ENCODE assay signal across 7 mouse cellular contexts in the genomic region with DNA sequence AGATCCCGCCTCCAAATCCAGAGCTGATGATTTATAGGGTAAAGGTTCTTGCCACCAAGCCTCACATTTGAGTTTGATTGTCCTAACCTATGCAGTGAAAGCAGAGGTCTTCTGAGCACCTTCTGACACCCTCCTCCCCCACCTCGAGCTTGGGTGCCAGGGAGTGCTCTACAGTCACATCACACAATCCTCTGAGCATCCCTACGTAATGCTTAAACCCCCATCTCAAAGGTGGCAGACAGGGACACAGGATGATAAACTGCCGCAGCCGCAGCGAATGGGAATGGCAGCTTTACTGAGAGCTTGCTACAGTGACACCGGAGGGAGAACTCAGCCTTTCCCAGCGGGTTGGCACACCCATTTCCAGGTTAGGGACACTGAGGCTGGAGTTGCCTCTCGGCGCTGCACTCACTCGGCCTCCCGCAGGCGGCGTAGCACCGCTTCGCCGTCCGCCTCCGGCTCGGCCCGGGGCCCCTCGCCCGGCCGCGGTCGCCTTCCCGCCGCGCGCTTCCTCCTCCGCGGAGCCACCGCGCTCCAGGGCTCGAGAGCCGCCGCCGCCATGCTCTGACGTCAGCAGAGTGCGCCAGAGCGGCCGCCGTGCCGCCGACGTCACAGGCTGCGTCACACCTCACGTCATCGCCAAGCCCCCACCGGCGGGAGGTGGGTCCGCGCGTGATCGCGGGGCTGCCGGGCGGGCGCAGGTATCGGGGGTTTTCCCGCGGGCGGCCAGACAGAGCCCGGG. TPM values are rescaled to one million over a fixed set of nuclear protein-coding genes. Genes with fewer than 3 reads are reported as not detected.
DNase-seq lines count a peak whose midpoint lies in the region; ATAC-seq and TF ChIP-seq lines count a peak whose summit lies in the region.

TSS of gene Srrd (minus strand) at position 578 of the 742 bp plus-strand sequence.
TSS of gene Hps4 (plus strand) at position 621 of the 742 bp plus-strand sequence.

- 2% methylated on average over 57 of the region's 64 CpGs for WGBS in embryonic facial prominence, embryonic 13.5 days
- 3% methylated on average over 55 of the region's 64 CpGs for WGBS in heart, adult 2 months
- 3% methylated on average over 50 of the region's 64 CpGs for WGBS in limb, embryonic 13.5 days
- 2% methylated on average over 53 of the region's 64 CpGs for WGBS in midbrain, embryonic 15.5 days

- peak within 1 kb of the TSS; percentile 92 for H3K9ac ChIP-seq in embryonic facial prominence, embryonic 13.5 days
- H3K9ac ChIP-seq in heart, adult 2 months (ENCODE audit: low read depth, low read length) = peak within 1 kb of the TSS; percentile 91
- H3K9ac ChIP-seq in limb, embryonic 13.5 days = peak within 1 kb of the TSS; percentile 86
- H3K9ac ChIP-seq in midbrain, embryonic 15.5 days = peak within 1 kb of the TSS; percentile 87

- no peak for TF ChIP-seq EP300 in heart, adult 2 months (IDR thresholded peaks at IDR 0.05; ENCODE audit: insufficient read depth, low read depth, low read length)

- peak; percentile 91 to 92 for DNase-seq in adrenal gland, postnatal 36 days
- DNase-seq in heart, adult 2 months = peak; percentile 89 to 94
- peak; percentile 67 to 78 for DNase-seq in kidney, adult 8-10 months
- peak; percentile 73 to 85 for DNase-seq in spleen, adult 18-20 months

- H3K4me2 ChIP-seq in embryonic facial prominence, embryonic 13.5 days = peak within 1 kb of the TSS; percentile 86
- peak within 1 kb of the TSS; percentile 84 for H3K4me2 ChIP-seq in limb, embryonic 13.5 days (replicated peaks)
- peak within 1 kb of the TSS; percentile 90 for H3K4me2 ChIP-seq in midbrain, embryonic 15.5 days

- TF ChIP-seq CTCF in heart, adult 2 months (IDR thresholded peaks at IDR 0.05) = peak; percentile 33

- H3K27me3 ChIP-seq in embryonic facial prominence, embryonic 13.5 days = no peaks in the 10 kb centered on the region
- H3K27me3 ChIP-seq in heart, adult 2 months (ENCODE audit: control insufficient read depth, insufficient read depth, low read length) = no peaks in the 10 kb centered on the region
- H3K27me3 ChIP-seq in limb, embryonic 13.5 days = no peaks in the 10 kb centered on the region
- H3K27me3 ChIP-seq in midbrain, embryonic 15.5 days (replicated peaks) = no peaks in the 10 kb centered on the region

- H3K4me3 ChIP-seq in embryonic facial prominence, embryonic 13.5 days = peak within 1 kb of the TSS; percentile 96
- peak within 1 kb of the TSS; percentile 94 for H3K4me3 ChIP-seq in heart, adult 2 months
- H3K4me3 ChIP-seq in limb, embryonic 13.5 days = peak within 1 kb of the TSS; percentile 97
- peak within 1 kb of the TSS; percentile 84 for H3K4me3 ChIP-seq in midbrain, embryonic 15.5 days

- no peak for ATAC-seq in embryonic facial prominence, embryonic 13.5 days (ENCODE audit: insufficient number of reproducible peaks, insufficient read depth, low FRiP score, low TSS enrichment, low read depth)
- ATAC-seq in limb, embryonic 13.5 days (ENCODE audit: low FRiP score, low read depth) = peak; percentile 71
- ATAC-seq in midbrain, embryonic 15.5 days (replicated peaks) = peak; percentile 76

- H3K79me2 ChIP-seq in heart, adult 2 months (replicated peaks; ENCODE audit: control insufficient read depth, insufficient read depth, low read length) = no peaks in the 10 kb centered on the region

- no peaks in the 10 kb centered on the region for H3K9me3 ChIP-seq in embryonic facial prominence, embryonic 13.5 days
- no peaks in the 10 kb centered on the region for H3K9me3 ChIP-seq in limb, embryonic 13.5 days
- H3K9me3 ChIP-seq in midbrain, embryonic 15.5 days = no peaks in the 10 kb centered on the region

- H3K4me1 ChIP-seq in embryonic facial prominence, embryonic 13.5 days = peaks cover 38% of the 10 kb centered on the region
- peaks cover 3% of the 10 kb centered on the region for H3K4me1 ChIP-seq in heart, adult 2 months (ENCODE audit: control insufficient read depth, insufficient read depth, low read length)
- H3K4me1 ChIP-seq in limb, embryonic 13.5 days = peaks cover 37% of the 10 kb centered on the region
- H3K4me1 ChIP-seq in midbrain, embryonic 15.5 days = peaks cover 47% of the 10 kb centered on the region

- TF ChIP-seq POLR2A in heart, adult 2 months (IDR thresholded peaks at IDR 0.05; ENCODE audit: insufficient read depth, low read depth, low read length) = peak; percentile 53; the same call in 1 of the 2 replicates

- peaks cover 59% of the 10 kb centered on the region for H3K36me3 ChIP-seq in embryonic facial prominence, embryonic 13.5 days
- H3K36me3 ChIP-seq in heart, adult 2 months (ENCODE audit: control insufficient read depth, insufficient read depth, low read length) = no peaks in the 10 kb centered on the region
- peaks cover 40% of the 10 kb centered on the region for H3K36me3 ChIP-seq in limb, embryonic 13.5 days
- peaks cover 11% of the 10 kb centered on the region for H3K36me3 ChIP-seq in midbrain, embryonic 15.5 days (replicated peaks)

- peak within 1 kb of the TSS; percentile 48 for H3K27ac ChIP-seq in embryonic facial prominence, embryonic 13.5 days
- H3K27ac ChIP-seq in heart, adult 2 months = peak within 1 kb of the TSS; percentile 80
- no peak within 1 kb of the TSS for H3K27ac ChIP-seq in limb, embryonic 13.5 days
- peak within 1 kb of the TSS; percentile 74 for H3K27ac ChIP-seq in midbrain, embryonic 15.5 days

- intact Hi-C loops in heart, adult 2 months (cut with DNase I) = loop anchor here (1.0 to 5.0 kb wide), 2 partner anchors 16 to 85 kb away; partner anchors contain the start of gene Tfip11

RNA-seq across cellular contexts. Expression of gene Srrd, which starts in this region (rescaled TPM):
- total RNA-seq in adrenal gland, postnatal 36 days (2021) = 10 to 100 TPM; 35.5 to 63.7 TPM
- polyA plus RNA-seq in embryonic facial prominence, embryonic 13.5 days (2015; fragmentation: Nextera tagmentation; extraction: Ambion mirVana) = 42.1 and 54.9 TPM in 2 replicates
- 1 to 10 TPM; 6.5 to 7.3 TPM for total RNA-seq in heart, adult 2 months (2021)
- polyA plus RNA-seq in heart, adult 2 months (2012; rRNA removed) = 23.4 and 28.4 TPM in 2 replicates
- 47.8 and 51.5 TPM in 2 replicates for polyA plus RNA-seq in limb, embryonic 13.5 days (2015; fragmentation: Nextera tagmentation; extraction: Ambion mirVana)
- 64.0 and 66.8 TPM in 2 replicates for polyA plus RNA-seq in midbrain, embryonic 15.5 days (2015; fragmentation: Nextera tagmentation; extraction: Ambion mirVana)

RNA-seq across cellular contexts. Expression of gene Hps4, which starts in this region (rescaled TPM):
- 10 to 100 TPM; 29.4 to 49.4 TPM for total RNA-seq in adrenal gland, postnatal 36 days (2021)
- polyA plus RNA-seq in embryonic facial prominence, embryonic 13.5 days (2015; fragmentation: Nextera tagmentation; extraction: Ambion mirVana) = 42.4 and 42.9 TPM in 2 replicates
- 1 to 10 TPM; 8.0 to 8.5 TPM for total RNA-seq in heart, adult 2 months (2021)
- polyA plus RNA-seq in heart, adult 2 months (2012; rRNA removed) = 15.5 and 15.9 TPM in 2 replicates
- polyA plus RNA-seq in limb, embryonic 13.5 days (2015; fragmentation: Nextera tagmentation; extraction: Ambion mirVana) = 42.5 and 43.6 TPM in 2 replicates
- 39.6 and 43.9 TPM in 2 replicates for polyA plus RNA-seq in midbrain, embryonic 15.5 days (2015; fragmentation: Nextera tagmentation; extraction: Ambion mirVana)

Comparison
In these comparisons a context has a peak if more than half of its experiments do, and no peak if none do; other contexts are left out.
1. RNA of gene Srrd (total RNA-seq): 35.5 to 63.7 TPM in adrenal gland, postnatal 36 days; 6.5 to 7.3 TPM in heart, adult 2 months; every median in the first group is over 4 times any median in the second.
2. Peak in every context shown above with its lines, with median percentiles within 50 percentile points of each other: DNase-seq, H3K4me2 ChIP-seq, H3K4me3 ChIP-seq and H3K9ac ChIP-seq.